Mouse (Mus musculus) intestine, embryonic 15.5 days (tissue): Measurements from ENCODE around the gene Enpp3. TPM values are rescaled to one million over a fixed set of nuclear protein-coding genes. Genes with fewer than 3 reads are reported as not detected.

Experiments
- polyA plus RNA-seq: library from polyadenylated mRNA; unstranded; fragments of >200 nt; fragmentation: Nextera tagmentation; extraction: Ambion mirVana; gene quantifications from 2 replicates; pipeline ENCODE4 v1.2.1, GENCODE M21; 2015

Gene Enpp3
- polyA plus RNA-seq, 1 experiment from 2014 or later, result 13.1 TPM

Other genes starting within 250 kb of the Enpp3 start
- 9.3 and 10.1 TPM in 2 replicates for gene Ccn2, start 247.4 kb downstream of the Enpp3 start, polyA plus RNA-seq
- 8.2 and 8.7 TPM in 2 replicates for gene Enpp1, start 130.7 kb downstream of the Enpp3 start, polyA plus RNA-seq
- gene Med23, start 27.2 kb upstream of the Enpp3 start, polyA plus RNA-seq, result 16.1 and 16.3 TPM in 2 replicates
- gene Arg1, start 84.7 kb upstream of the Enpp3 start, polyA plus RNA-seq, result 4.9 and 5.0 TPM in 2 replicates